Mouse (Mus musculus): Measurements from ENCODE around the gene Olfr175-ps1. TPM values are rescaled to one million over a fixed set of nuclear protein-coding genes. Genes with fewer than 3 reads are reported as not detected.

Olfr175-ps1 gene
- not detected for polyA plus RNA-seq (2017; shearing (Covaris generic))

GRCm38 (mm10) chr16:58826732-58827319 lies at the start of gene Olfr175-ps1:
Olfr175-ps1 (minus strand) TSS chr16:58826782.

GRCm38 (mm10) chr16:58874668-58875067 lies 48.1 kb upstream of the Olfr175-ps1 start, which contains the start of gene Olfr177:
Olfr177 (minus strand) TSS chr16:58874768.

DNA sequence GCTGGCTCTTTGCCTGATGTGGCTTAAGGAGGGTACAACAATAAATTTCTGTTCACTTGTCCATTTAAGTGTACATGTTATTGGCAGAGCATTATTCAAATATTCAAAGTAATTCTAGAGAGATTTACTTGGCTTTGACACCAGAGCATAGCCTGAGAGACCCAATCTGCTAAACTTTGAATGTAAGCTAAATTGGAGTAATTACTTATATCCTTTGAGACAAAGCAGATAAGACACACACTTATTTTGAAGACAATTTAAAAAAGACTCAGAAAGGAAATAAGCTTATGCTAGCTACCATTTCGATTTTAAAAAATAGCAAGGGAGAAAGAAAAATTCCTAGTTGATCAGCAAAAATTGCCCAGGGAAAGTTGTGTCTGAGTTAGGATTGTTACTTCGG lies 26.4 kb downstream of the Olfr175-ps1 start, which contains the start of gene Olfr173:
Gene Olfr173, minus strand, starts transcription at position 101 of the 400 bp plus-strand sequence.

Other genes starting within 250 kb of the Olfr175-ps1 start
- gene Gm813, start 209.8 kb downstream of the Olfr175-ps1 start, polyA plus RNA-seq (2017; shearing (Covaris generic)), result not detected
- not detected for gene E330017A01Rik, start 188.0 kb downstream of the Olfr175-ps1 start, polyA plus RNA-seq (2017; shearing (Covaris generic))
- 21.6 TPM for gene Cpox, start 156.5 kb downstream of the Olfr175-ps1 start, polyA plus RNA-seq (2017; shearing (Covaris generic))
- gene Gpr15, start 107.7 kb downstream of the Olfr175-ps1 start, polyA plus RNA-seq (2017; shearing (Covaris generic)), result 16.7 TPM
- 115 TPM for gene Cldnd1, start 98.9 kb downstream of the Olfr175-ps1 start, polyA plus RNA-seq (2017; shearing (Covaris generic))
- gene Olfr172, start 63.6 kb downstream of the Olfr175-ps1 start, polyA plus RNA-seq (2017; shearing (Covaris generic)), result 0.16 TPM
- 1.5 TPM for gene Olfr173, start 26.5 kb downstream of the Olfr175-ps1 start, polyA plus RNA-seq (2017; shearing (Covaris generic))
- not detected for gene Olfr177, start 48.0 kb upstream of the Olfr175-ps1 start, polyA plus RNA-seq (2017; shearing (Covaris generic))
- gene Olfr178, start 65.3 kb upstream of the Olfr175-ps1 start, polyA plus RNA-seq (2017; shearing (Covaris generic)), result not detected
- 0.27 TPM for gene Olfr181, start 102.0 kb upstream of the Olfr175-ps1 start, polyA plus RNA-seq (2017; shearing (Covaris generic))
- not detected for gene Olfr180, start 102.6 kb upstream of the Olfr175-ps1 start, polyA plus RNA-seq (2017; shearing (Covaris generic))
- not detected for gene Olfr183, start 168.6 kb upstream of the Olfr175-ps1 start, polyA plus RNA-seq (2017; shearing (Covaris generic))
- gene Olfr186, start 203.5 kb upstream of the Olfr175-ps1 start, polyA plus RNA-seq (2017; shearing (Covaris generic)), result 0.12 TPM
- gene Olfr187, start 213.0 kb upstream of the Olfr175-ps1 start, polyA plus RNA-seq (2017; shearing (Covaris generic)), result not detected